In the genomic region with DNA sequence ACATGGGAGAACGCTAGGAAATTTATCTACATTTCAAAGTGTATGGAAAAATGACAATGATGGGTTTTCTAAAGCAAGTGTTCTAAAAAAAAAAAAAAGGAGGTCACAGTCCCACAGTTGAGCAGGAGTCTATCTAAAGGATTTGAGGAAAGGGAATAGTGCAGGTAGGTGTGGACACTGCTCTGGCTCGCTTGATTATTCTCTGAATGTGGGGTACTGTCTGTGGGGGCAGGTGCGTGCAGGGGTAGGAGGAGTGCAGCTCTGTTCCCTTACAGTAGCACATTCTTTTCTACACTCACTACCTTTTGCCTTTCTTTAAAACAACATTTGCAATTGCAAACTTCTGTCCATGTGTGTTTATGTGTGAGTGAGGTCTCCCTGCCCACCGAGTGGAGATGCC, we compare ENCODE assay signal across 27 mouse cellular contexts.
"Had no signal": no experiment of that assay in that cellular context is flagged by ENCODE, and none has a peak within 500 bp of the region (broad histone marks: within the 10 kb centered on the region; RNA-seq: fewer than 3 reads in every experiment).

No protein-coding gene starts in this region.

- H3K27ac ChIP-seq: embryonic facial prominence, embryonic 10.5 days; embryonic facial prominence, embryonic 12.5 days; embryonic facial prominence, embryonic 13.5 days; embryonic facial prominence, embryonic 15.5 days; forebrain, embryonic 10.5 days; forebrain, embryonic 15.5 days; gastrocnemius, adult 2 months; heart, adult 2 months had no signal

- H3K36me3 ChIP-seq: embryonic facial prominence, embryonic 10.5 days; embryonic facial prominence, embryonic 12.5 days; embryonic facial prominence, embryonic 13.5 days; embryonic facial prominence, embryonic 15.5 days; forebrain, embryonic 10.5 days; forebrain, embryonic 15.5 days had no signal

- DNase-seq: cerebellum, adult 2 months; cerebellum, adult 8-10 months; cerebellum, adult 9-10 months; cerebellum, adult 9-11 months; cerebellum, postnatal 10 days; cerebellum, postnatal 14 days; cerebellum, postnatal 25 days; cerebellum, postnatal 36 days; embryo, embryonic 11 days; forebrain, postnatal 0 days; gastrocnemius, adult 2 months; gastrocnemius, postnatal 10 days; gastrocnemius, postnatal 14 days; gastrocnemius, postnatal 25 days; gastrocnemius, postnatal 36 days; heart, adult 11 months; heart, adult 18-20 months; heart, adult 2 months had no signal

- H3K9ac ChIP-seq: embryonic facial prominence, embryonic 12.5 days; embryonic facial prominence, embryonic 13.5 days; embryonic facial prominence, embryonic 15.5 days; forebrain, embryonic 15.5 days; forebrain, postnatal 0 days had no signal

- ATAC-seq: forebrain, embryonic 14.5 days; forebrain, embryonic 15.5 days; forebrain, embryonic 16.5 days; forebrain, postnatal 0 days had no signal

- H3K4me2 ChIP-seq: embryonic facial prominence, embryonic 12.5 days; embryonic facial prominence, embryonic 13.5 days; embryonic facial prominence, embryonic 15.5 days; forebrain, embryonic 15.5 days had no signal

- H3K4me1 ChIP-seq: embryonic facial prominence, embryonic 10.5 days; embryonic facial prominence, embryonic 12.5 days; embryonic facial prominence, embryonic 13.5 days; embryonic facial prominence, embryonic 15.5 days; forebrain, embryonic 10.5 days; forebrain, embryonic 15.5 days had no signal

- H3K9me3 ChIP-seq: embryonic facial prominence, embryonic 10.5 days; embryonic facial prominence, embryonic 12.5 days; embryonic facial prominence, embryonic 13.5 days; embryonic facial prominence, embryonic 15.5 days; forebrain, embryonic 10.5 days; forebrain, embryonic 15.5 days had no signal

- H3K4me3 ChIP-seq: embryonic facial prominence, embryonic 10.5 days; embryonic facial prominence, embryonic 12.5 days; embryonic facial prominence, embryonic 13.5 days; embryonic facial prominence, embryonic 15.5 days; erythroblast, embryonic 14.5 days; forebrain, embryonic 10.5 days; forebrain, embryonic 15.5 days; gastrocnemius, adult 2 months; heart, adult 2 months had no signal

- H3K27me3 ChIP-seq: embryonic facial prominence, embryonic 12.5 days; embryonic facial prominence, embryonic 13.5 days; embryonic facial prominence, embryonic 15.5 days; forebrain, embryonic 15.5 days had no signal
